ENCODE assay signal across 16 mouse cellular contexts in the genomic region with DNA sequence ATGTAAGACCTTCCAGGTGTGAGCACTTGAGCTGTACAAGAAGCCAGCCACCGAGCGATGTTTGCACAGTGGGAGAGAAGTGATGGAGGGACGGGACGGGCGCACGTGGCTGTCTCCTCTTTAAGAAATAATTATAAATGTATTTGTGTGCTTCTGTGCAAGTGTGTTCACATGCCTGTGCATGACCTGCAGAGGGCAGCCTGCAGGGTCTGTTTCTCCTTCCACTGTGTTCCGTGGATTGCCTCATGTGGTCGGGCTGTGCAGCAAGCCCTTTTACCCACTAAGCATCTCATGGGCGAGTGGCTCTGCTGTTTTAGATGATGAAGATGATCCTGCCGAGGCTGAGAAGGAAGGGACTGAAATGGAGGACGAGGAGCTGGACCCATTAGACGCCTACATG. TPM values are rescaled to one million over a fixed set of nuclear protein-coding genes. Genes with fewer than 3 reads are reported as not detected.
A peak's percentile ranks its signal among the peaks of the same experiment; 100 is the strongest.
DNase-seq lines count a peak whose midpoint lies in the region; ATAC-seq and TF ChIP-seq lines count a peak whose summit lies in the region.
"Had no signal": no experiment of that assay in that cellular context is flagged by ENCODE, and none has a peak within 500 bp of the region (broad histone marks: within the 10 kb centered on the region; RNA-seq: fewer than 3 reads in every experiment).

No protein-coding gene starts in this region.

- no peak overlapping the region for H3K4me2 ChIP-seq in forebrain, postnatal 0 days (ENCODE audit: low read depth)
- H3K4me2 ChIP-seq in forebrain, embryonic 13.5 days, result no peak overlapping the region
- no peak overlapping the region for H3K4me2 ChIP-seq in liver, postnatal 0 days (ENCODE audit: low read depth, low read length)
- H3K4me2 ChIP-seq in liver, embryonic 12.5 days, result no peak overlapping the region
- H3K4me2 ChIP-seq: limb, embryonic 12.5 days; midbrain, embryonic 12.5 days had no signal

- TF ChIP-seq EP300 in liver, postnatal 0 days (IDR thresholded peaks at IDR 0.05; ENCODE audit: low read depth), result no peak

- H3K27ac ChIP-seq in forebrain, postnatal 0 days (ENCODE audit: low read depth, low read length), result no peak overlapping the region
- H3K27ac ChIP-seq in forebrain, embryonic 13.5 days, result no peak overlapping the region
- H3K27ac ChIP-seq in liver, postnatal 0 days (ENCODE audit: low read depth), result no peak overlapping the region
- H3K27ac ChIP-seq in liver, embryonic 12.5 days, result no peak overlapping the region
- H3K27ac ChIP-seq: limb, embryonic 12.5 days; midbrain, embryonic 12.5 days had no signal

- no peak overlapping the region for H3K9ac ChIP-seq in forebrain, postnatal 0 days
- H3K9ac ChIP-seq in forebrain, embryonic 13.5 days, result no peak overlapping the region
- no peak overlapping the region for H3K9ac ChIP-seq in liver, postnatal 0 days (replicated peaks)
- no peak overlapping the region for H3K9ac ChIP-seq in liver, embryonic 12.5 days
- H3K9ac ChIP-seq: limb, embryonic 12.5 days; midbrain, embryonic 12.5 days had no signal

- H3K4me3 ChIP-seq in forebrain, postnatal 0 days (ENCODE audit: low read depth, low read length), result no peak overlapping the region
- no peak overlapping the region for H3K4me3 ChIP-seq in forebrain, embryonic 13.5 days
- no peak overlapping the region for H3K4me3 ChIP-seq in liver, postnatal 0 days (ENCODE audit: low read depth, low read length)
- no peak overlapping the region for H3K4me3 ChIP-seq in liver, embryonic 12.5 days
- H3K4me3 ChIP-seq: limb, embryonic 12.5 days; midbrain, embryonic 12.5 days had no signal

- 85% methylated on average over 12 of the region's 12 CpGs for WGBS in forebrain, postnatal 0 days
- WGBS in forebrain, embryonic 13.5 days, result 88% methylated on average over 12 of the region's 12 CpGs
- 87% methylated on average over 12 of the region's 12 CpGs for WGBS in liver, postnatal 0 days (ENCODE audit: insufficient replicate concordance)
- 88% methylated on average over 12 of the region's 12 CpGs for WGBS in liver, embryonic 12.5 days (ENCODE audit: insufficient replicate concordance)

- ATAC-seq in forebrain, postnatal 0 days, result no peak
- no peak for ATAC-seq in forebrain, embryonic 13.5 days
- ATAC-seq in liver, postnatal 0 days, result no peak
- no peak for ATAC-seq in liver, embryonic 12.5 days
- ATAC-seq in erythroid progenitor cell, adult 5-6 weeks (replicated peaks; ENCODE audit: low FRiP score, poor library complexity, severe bottlenecking), result no peak
- ATAC-seq: forebrain, embryonic 16.5 days; hindbrain, embryonic 16.5 days had no signal

- TF ChIP-seq CTCF in forebrain, postnatal 0 days (IDR thresholded peaks at IDR 0.05; ENCODE audit: low read depth), result peak; percentile 34; the same call in 1 of the 2 replicates
- peak; percentile 35 for TF ChIP-seq CTCF in liver, postnatal 0 days (IDR thresholded peaks at IDR 0.05; ENCODE audit: low read depth)

- no peaks in the 10 kb centered on the region for H3K9me3 ChIP-seq in forebrain, postnatal 0 days (ENCODE audit: low read length)
- H3K9me3 ChIP-seq in forebrain, embryonic 13.5 days (replicated peaks), result no peaks in the 10 kb centered on the region
- H3K9me3 ChIP-seq in liver, postnatal 0 days (ENCODE audit: low read length), result no peaks in the 10 kb centered on the region
- H3K9me3 ChIP-seq in liver, embryonic 12.5 days (replicated peaks), result no peaks in the 10 kb centered on the region
- H3K9me3 ChIP-seq: limb, embryonic 12.5 days; midbrain, embryonic 12.5 days had no signal

- H3K4me1 ChIP-seq in forebrain, postnatal 0 days (ENCODE audit: insufficient read depth), result no peaks in the 10 kb centered on the region
- no peaks in the 10 kb centered on the region for H3K4me1 ChIP-seq in forebrain, embryonic 13.5 days
- H3K4me1 ChIP-seq in liver, postnatal 0 days (ENCODE audit: insufficient read depth), result no peaks in the 10 kb centered on the region
- peaks cover 6% of the 10 kb centered on the region for H3K4me1 ChIP-seq in liver, embryonic 12.5 days
- H3K4me1 ChIP-seq: limb, embryonic 12.5 days; midbrain, embryonic 12.5 days had no signal

- no peaks in the 10 kb centered on the region for H3K27me3 ChIP-seq in forebrain, postnatal 0 days (ENCODE audit: insufficient read depth, low read length)
- no peaks in the 10 kb centered on the region for H3K27me3 ChIP-seq in forebrain, embryonic 13.5 days
- H3K27me3 ChIP-seq in liver, postnatal 0 days (ENCODE audit: insufficient read depth, low read length), result no peaks in the 10 kb centered on the region
- no peaks in the 10 kb centered on the region for H3K27me3 ChIP-seq in liver, embryonic 12.5 days (replicated peaks)
- H3K27me3 ChIP-seq: limb, embryonic 12.5 days; midbrain, embryonic 12.5 days had no signal

- peaks cover 94% of the 10 kb centered on the region for H3K36me3 ChIP-seq in forebrain, postnatal 0 days (ENCODE audit: insufficient read depth)
- peaks cover 100% of the 10 kb centered on the region for H3K36me3 ChIP-seq in forebrain, embryonic 13.5 days (ENCODE audit: poor library complexity, severe bottlenecking)
- H3K36me3 ChIP-seq in liver, postnatal 0 days (replicated peaks; ENCODE audit: insufficient read depth, low read length), result peaks cover 94% of the 10 kb centered on the region
- H3K36me3 ChIP-seq in liver, embryonic 12.5 days, result peaks cover 100% of the 10 kb centered on the region

- no peak for DNase-seq in forebrain, postnatal 0 days
- DNase-seq in liver, postnatal 0 days, result no peak
- DNase-seq in 416B (ENCODE audit: low read depth) (peak; percentile 34), R1 (ENCODE audit: low read depth, low spot score) (peak; percentile 52)
- DNase-seq in spleen, postnatal 10 days (ENCODE audit: low spot score in 2 of 2), result no peak
- DNase-seq: adrenal gland, adult 2 months; cerebellum, adult 18-20 months; heart, postnatal 10 days; thymus, adult 2 months had no signal

RNA-seq across cellular contexts. Expression of gene Ddx46, which starts 15.3 kb away (rescaled TPM):
- 28.0 and 34.7 TPM in 2 replicates for total RNA-seq in forebrain, postnatal 0 days (2014; rRNA removed)
- polyA plus RNA-seq in forebrain, postnatal 0 days (2015; fragmentation: Nextera tagmentation; extraction: Ambion mirVana), result 17.7 and 20.1 TPM in 2 replicates
- 36.6 and 38.6 TPM in 2 replicates for polyA plus RNA-seq in forebrain, embryonic 13.5 days (2015; fragmentation: Nextera tagmentation; extraction: Ambion mirVana)
- polyA plus RNA-seq in liver, postnatal 0 days (2015; fragmentation: Nextera tagmentation; extraction: Ambion mirVana), result 9.8 and 11.7 TPM in 2 replicates
- 28.2 and 30.2 TPM in 2 replicates for polyA plus RNA-seq in liver, embryonic 12.5 days (2016; fragmentation: Nextera tagmentation; extraction: Ambion mirVana)
- total RNA-seq in erythroid progenitor cell, adult 5-6 weeks (2015; ENCODE audit: low replicate concordance), result 40.7 and 51.2 TPM in 2 replicates
- 65.6 and 83.3 TPM in 2 replicates for total RNA-seq in erythroid progenitor cell, adult 5-6 weeks (2017; ENCODE audit: low replicate concordance)

RNA-seq across cellular contexts. Expression of gene Caml, which starts 27.3 kb away (rescaled TPM):
- 87.8 and 115 TPM in 2 replicates for total RNA-seq in forebrain, postnatal 0 days (2014; rRNA removed)
- 116 and 121 TPM in 2 replicates for polyA plus RNA-seq in forebrain, postnatal 0 days (2015; fragmentation: Nextera tagmentation; extraction: Ambion mirVana)
- 88.0 and 88.7 TPM in 2 replicates for polyA plus RNA-seq in forebrain, embryonic 13.5 days (2015; fragmentation: Nextera tagmentation; extraction: Ambion mirVana)
- polyA plus RNA-seq in liver, postnatal 0 days (2015; fragmentation: Nextera tagmentation; extraction: Ambion mirVana), result 16.2 and 16.7 TPM in 2 replicates
- 19.1 and 20.9 TPM in 2 replicates for polyA plus RNA-seq in liver, embryonic 12.5 days (2016; fragmentation: Nextera tagmentation; extraction: Ambion mirVana)
- 15.5 and 34.6 TPM in 2 replicates for total RNA-seq in erythroid progenitor cell, adult 5-6 weeks (2015; ENCODE audit: low replicate concordance)
- total RNA-seq in erythroid progenitor cell, adult 5-6 weeks (2017; ENCODE audit: low replicate concordance), result 34.7 and 35.4 TPM in 2 replicates

RNA-seq across cellular contexts. Expression of gene B230219D22Rik, which starts 42.8 kb away (rescaled TPM):
- total RNA-seq in forebrain, postnatal 0 days (2014; rRNA removed), result 135 and 167 TPM in 2 replicates
- polyA plus RNA-seq in forebrain, postnatal 0 days (2015; fragmentation: Nextera tagmentation; extraction: Ambion mirVana), result 40.7 and 59.5 TPM in 2 replicates
- polyA plus RNA-seq in forebrain, embryonic 13.5 days (2015; fragmentation: Nextera tagmentation; extraction: Ambion mirVana), result 58.4 and 60.6 TPM in 2 replicates
- 8.6 and 9.0 TPM in 2 replicates for polyA plus RNA-seq in liver, postnatal 0 days (2015; fragmentation: Nextera tagmentation; extraction: Ambion mirVana)
- 22.8 and 23.2 TPM in 2 replicates for polyA plus RNA-seq in liver, embryonic 12.5 days (2016; fragmentation: Nextera tagmentation; extraction: Ambion mirVana)
- total RNA-seq in erythroid progenitor cell, adult 5-6 weeks (2015; ENCODE audit: low replicate concordance), result 38.9 and 52.4 TPM in 2 replicates
- total RNA-seq in erythroid progenitor cell, adult 5-6 weeks (2017; ENCODE audit: low replicate concordance), result 25.3 and 33.8 TPM in 2 replicates

RNA-seq across cellular contexts. Expression of gene B4galt7, which starts 50.4 kb away (rescaled TPM):
- total RNA-seq in forebrain, postnatal 0 days (2014; rRNA removed), result 57.6 and 63.1 TPM in 2 replicates
- polyA plus RNA-seq in forebrain, postnatal 0 days (2015; fragmentation: Nextera tagmentation; extraction: Ambion mirVana), result 36.1 and 43.0 TPM in 2 replicates
- polyA plus RNA-seq in forebrain, embryonic 13.5 days (2015; fragmentation: Nextera tagmentation; extraction: Ambion mirVana), result 34.7 and 35.8 TPM in 2 replicates
- 5.4 and 6.4 TPM in 2 replicates for polyA plus RNA-seq in liver, postnatal 0 days (2015; fragmentation: Nextera tagmentation; extraction: Ambion mirVana)
- polyA plus RNA-seq in liver, embryonic 12.5 days (2016; fragmentation: Nextera tagmentation; extraction: Ambion mirVana), result 10.6 and 11.3 TPM in 2 replicates
- total RNA-seq in erythroid progenitor cell, adult 5-6 weeks (2015; ENCODE audit: low replicate concordance), result 2.9 and 3.4 TPM in 2 replicates
- total RNA-seq in erythroid progenitor cell, adult 5-6 weeks (2017; ENCODE audit: low replicate concordance), result 0.53 and 4.0 TPM in 2 replicates

Comparison
In these comparisons a context has a peak if more than half of its experiments do, and no peak if none do; other contexts are left out.
1. DNase-seq: peak in 416B (single experiment) and R1 (single experiment); none in forebrain, postnatal 0 days (single experiment), liver, postnatal 0 days (single experiment) and spleen, postnatal 10 days (0 of 2).